Mouse (Mus musculus) intestine, postnatal 0 days (tissue): ENCODE data around the gene Slc38a3. TPM values are rescaled to one million over a fixed set of nuclear protein-coding genes. Genes with fewer than 3 reads are reported as not detected.

ENCODE experiments used
- ATAC-seq: fragments of 200-750 bp; cut with Nextera tagmentation; 2 replicates; pipeline ENCODE4 v1.8.0; 2017; ENCODE audit warnings: mild to moderate bottlenecking, moderate TSS enrichment, moderate library complexity
- H3K27ac ChIP-seq: fragments of 300-500 bp; sonication (generic); 2 replicates; pipeline ENCODE4 v1.5.1; 2014; ENCODE audit warnings: mild to moderate bottlenecking, low read depth, low read length, moderate library complexity
- H3K27me3 ChIP-seq: fragments of 300-500 bp; sonication (generic); replicated peaks from 2 replicates; pipeline ENCODE4 v1.6.1; 2014; ENCODE audit warnings: low read length, mixed read lengths; ENCODE audit not compliant: control insufficient read depth, insufficient read depth
- H3K36me3 ChIP-seq: fragments of 300-500 bp; sonication (generic); 2 replicates; pipeline ENCODE4 v1.6.1; 2014; ENCODE audit warnings: mild to moderate bottlenecking, moderate library complexity; ENCODE audit not compliant: control insufficient read depth, insufficient read depth
- H3K4me1 ChIP-seq: fragments of 300-500 bp; sonication (generic); replicated peaks from 2 replicates; pipeline ENCODE4 v1.6.1; 2014; ENCODE audit warnings: antibody characterized with exemption, low read length, mixed read lengths; ENCODE audit not compliant: control insufficient read depth, insufficient read depth
- H3K4me2 ChIP-seq: fragments of 300-500 bp; sonication (generic); replicated peaks from 2 replicates; pipeline ENCODE4 v1.6.1; 2014; ENCODE audit warnings: low read depth, mild to moderate bottlenecking, moderate library complexity
- H3K4me3 ChIP-seq: fragments of 300-500 bp; sonication (generic); 2 replicates; pipeline ENCODE4 v1.5.1; 2014; ENCODE audit warnings: low read depth, low read length
- H3K9ac ChIP-seq: fragments of 300-500 bp; sonication (generic); 2 replicates; pipeline ENCODE4 v1.6.1; 2014; ENCODE audit warnings: mild to moderate bottlenecking, low read depth, low read length
- H3K9me3 ChIP-seq: fragments of 300-500 bp; sonication (generic); 2 replicates; pipeline ENCODE4 v1.6.1; 2016; ENCODE audit warnings: mixed run types; ENCODE audit not compliant: control insufficient read depth
- CTCF ChIP-seq: sonication (generic); IDR thresholded peaks from 2 replicates; pipeline ENCODE4 v1.5.1; 2016; ENCODE audit warnings: low read depth, mild to moderate bottlenecking, control low read depth, antibody characterized with exemption, moderate library complexity
- WGBS: fragments of 180-500 bp; shearing (Covaris S2); extraction: QIAGEN DNeasy Blood & Tissue Kit; methylation state at CpG from one replicate; pipeline ENCODE4 v1.1.7; 2014; 5-methylcytosine and 5-hydroxymethylcytosine counted together
- polyA plus RNA-seq: library from polyadenylated mRNA; unstranded; fragments of >200 nt; fragmentation: Nextera tagmentation; extraction: Ambion mirVana; gene quantifications from 2 replicates; pipeline ENCODE4 v1.2.1, GENCODE M21; 2015

Slc38a3 gene
- polyA plus RNA-seq, 1 experiment from 2014 or later: 15.5 TPM

GRCm38 (mm10) chr9:107696845-107697610, 27.7 kb upstream of the Slc38a3 start:
- H3K4me1 ChIP-seq: peaks cover 7% of the 10 kb centered on the region; the same call in 1 of the 2 replicates
- peaks cover 4% of the 10 kb centered on the region; the same call in 1 of the 2 replicates for H3K36me3 ChIP-seq
- H3K27ac ChIP-seq: no peak overlapping the region; the same call in 1 of the 2 replicates
- H3K4me2 ChIP-seq: no peak overlapping the region
- ATAC-seq: no peak
- no peaks in the 10 kb centered on the region for H3K9me3 ChIP-seq
- H3K27me3 ChIP-seq: no peaks in the 10 kb centered on the region
- no peak overlapping the region for H3K9ac ChIP-seq
- H3K4me3 ChIP-seq: no peak overlapping the region
- WGBS: 71% methylated on average over 9 of the region's 9 CpGs
- no peak for TF ChIP-seq CTCF

- no peak for ATAC-seq
- no peak overlapping the region for H3K4me2 ChIP-seq
- no peaks in the 10 kb centered on the region for H3K27me3 ChIP-seq
- H3K27ac ChIP-seq: peak overlapping the region; percentile 28; the same call in 1 of the 2 replicates
- no peak overlapping the region for H3K9ac ChIP-seq
- H3K36me3 ChIP-seq: peaks cover 7% of the 10 kb centered on the region; the same call in 1 of the 2 replicates
- TF ChIP-seq CTCF: no peak
- WGBS: 56% methylated on average over 6 of the region's 6 CpGs
- H3K4me3 ChIP-seq: no peak overlapping the region
- H3K9me3 ChIP-seq: no peaks in the 10 kb centered on the region
- peaks cover 7% of the 10 kb centered on the region; the same call in 1 of the 2 replicates for H3K4me1 ChIP-seq
Observed at GRCm38 (mm10) chr9:107696106-107696479, 26.8 kb upstream of the Slc38a3 start.

GRCm38 (mm10) chr9:107695441-107696105, 26.2 kb upstream of the Slc38a3 start:
- H3K27ac ChIP-seq: peak overlapping the region; percentile 35; the same call in 1 of the 2 replicates
- H3K4me2 ChIP-seq: no peak overlapping the region
- TF ChIP-seq CTCF: no peak
- no peak for ATAC-seq
- H3K36me3 ChIP-seq: peaks cover 7% of the 10 kb centered on the region; the same call in 1 of the 2 replicates
- H3K9me3 ChIP-seq: no peaks in the 10 kb centered on the region
- no peaks in the 10 kb centered on the region for H3K27me3 ChIP-seq
- no peak overlapping the region for H3K9ac ChIP-seq
- H3K4me1 ChIP-seq: peaks cover 7% of the 10 kb centered on the region; the same call in 1 of the 2 replicates
- 80% methylated on average over 12 of the region's 12 CpGs for WGBS
- no peak overlapping the region for H3K4me3 ChIP-seq

- ATAC-seq: no peak
- Histone ChIP-seq H3K9ac (no peak overlapping the region), H3K4me1 (peaks cover 7% of the 10 kb centered on the region; the same call in 1 of the 2 replicates), H3K4me2 (no peak overlapping the region), H3K4me3 (no peak overlapping the region), H3K27ac (no peak overlapping the region), H3K27me3 (no peaks in the 10 kb centered on the region), H3K36me3 (peaks cover 8% of the 10 kb centered on the region; the same call in 1 of the 2 replicates), H3K9me3 (no peaks in the 10 kb centered on the region)
- 67% methylated on average over 7 of the region's 7 CpGs for WGBS
- no peak for TF ChIP-seq CTCF
Observed at GRCm38 (mm10) chr9:107694627-107695026, 25.3 kb upstream of the Slc38a3 start.

- H3K4me3 ChIP-seq: no peak overlapping the region
- H3K4me1 ChIP-seq: no peaks in the 10 kb centered on the region
- 80% methylated on average over 4 of the region's 4 CpGs for WGBS
- no peak overlapping the region for H3K27ac ChIP-seq
- peaks cover 14% of the 10 kb centered on the region for H3K36me3 ChIP-seq
- ATAC-seq: no peak
- no peaks in the 10 kb centered on the region for H3K9me3 ChIP-seq
- no peaks in the 10 kb centered on the region for H3K27me3 ChIP-seq
- no peak overlapping the region for H3K4me2 ChIP-seq
- no peak overlapping the region for H3K9ac ChIP-seq
- TF ChIP-seq CTCF: peak; percentile 52
Observed at GRCm38 (mm10) chr9:107693433-107693987, 24.2 kb upstream of the Slc38a3 start.

- Histone ChIP-seq H3K9ac (no peak overlapping the region), H3K4me1 (no peaks in the 10 kb centered on the region), H3K4me3 (no peak overlapping the region), H3K27ac (no peak overlapping the region), H3K4me2 (no peak overlapping the region), H3K36me3 (peaks cover 19% of the 10 kb centered on the region), H3K9me3 (no peaks in the 10 kb centered on the region), H3K27me3 (no peaks in the 10 kb centered on the region)
- no peak for TF ChIP-seq CTCF
- WGBS: 58% methylated on average over 5 of the region's 5 CpGs
- no peak for ATAC-seq
Observed at GRCm38 (mm10) chr9:107692785-107693184, 23.5 kb upstream of the Slc38a3 start.
